Mouse (Mus musculus) bone marrow, adult 2 months (tissue): ENCODE results near the gene Nbas. TPM values are rescaled to one million over a fixed set of nuclear protein-coding genes. Genes with fewer than 3 reads are reported as not detected.

ENCODE experiments used
- H3K27ac ChIP-seq: fragments of 200-500 bp; 2 replicates; pipeline ENCODE4 v1.5.1; 2012; ENCODE audit warnings: low read depth, mild to moderate bottlenecking, control low read depth, inconsistent platforms, low read length; ENCODE audit not compliant: control insufficient read depth, poor library complexity, insufficient read depth
- H3K4me1 ChIP-seq: fragments of 200-500 bp; 2 replicates; pipeline ENCODE4 v1.6.1; 2011; ENCODE audit warnings: low read length; ENCODE audit not compliant: control insufficient read depth, insufficient read depth
- H3K4me3 ChIP-seq: fragments of 200-500 bp; replicated peaks from 2 replicates; pipeline ENCODE3; 2011; ENCODE audit warnings: mild to moderate bottlenecking, low read depth, low read length, control low read depth; ENCODE audit not compliant: control insufficient read depth
- CTCF ChIP-seq: fragments of 200-500 bp; IDR thresholded peaks from 2 replicates; pipeline ENCODE4 v1.5.1; 2011; ENCODE audit warnings: low read length, control low read depth; ENCODE audit not compliant: control insufficient read depth, insufficient read depth
- POLR2A ChIP-seq: fragments of 200-500 bp; IDR thresholded peaks from 2 replicates; pipeline ENCODE4 v1.6.1; 2011; ENCODE audit warnings: low read depth, mild to moderate bottlenecking, control low read depth, low read length, borderline replicate concordance; ENCODE audit not compliant: control insufficient read depth
- WGBS: fragments of 180-500 bp; shearing (Covaris S2); methylation state at CpG from one replicate; pipeline ENCODE4 v1.1.7; 2018; 5-methylcytosine and 5-hydroxymethylcytosine counted together
- polyA plus RNA-seq: library from polyadenylated mRNA; stranded (reverse); fragments of >200 nt; gene quantifications from 2 replicates; pipeline ENCODE4 v1.2.4, GENCODE M21; 2011; ENCODE audit warnings: low replicate concordance; ENCODE audit not compliant: missing spikeins, insufficient read depth, insufficient read length

Nbas gene
- polyA plus RNA-seq, 1 experiment, result 4.6 TPM

- Histone ChIP-seq H3K4me1 (no peaks in the 10 kb centered on the region; the same call in 1 of the 2 replicates), H3K4me3 (no peak overlapping the region), H3K27ac (no peak overlapping the region)
- 87% methylated on average over 2 of the region's 2 CpGs for WGBS
- TF ChIP-seq POLR2A (no peak), CTCF (no peak)
These were observed 205.9 kb downstream of the Nbas start for GRCm38 (mm10) chr12:13474881-13475280.

- no peak overlapping the region for H3K27ac ChIP-seq
- H3K4me3 ChIP-seq, result no peak overlapping the region
- TF ChIP-seq POLR2A (no peak), CTCF (no peak)
- no peaks in the 10 kb centered on the region; the same call in 1 of the 2 replicates for H3K4me1 ChIP-seq
- WGBS, result 90% methylated on average over 7 of the region's 7 CpGs
These were observed 210.2 kb downstream of the Nbas start for GRCm38 (mm10) chr12:13479163-13479562.

- no peak overlapping the region for H3K27ac ChIP-seq
- H3K4me3 ChIP-seq, result no peak overlapping the region
- no peaks in the 10 kb centered on the region for H3K4me1 ChIP-seq
- 94% methylated on average over 3 of the region's 3 CpGs for WGBS
- TF ChIP-seq POLR2A (no peak), CTCF (no peak)
These were observed 217.3 kb downstream of the Nbas start for GRCm38 (mm10) chr12:13486278-13486677.

DNA sequence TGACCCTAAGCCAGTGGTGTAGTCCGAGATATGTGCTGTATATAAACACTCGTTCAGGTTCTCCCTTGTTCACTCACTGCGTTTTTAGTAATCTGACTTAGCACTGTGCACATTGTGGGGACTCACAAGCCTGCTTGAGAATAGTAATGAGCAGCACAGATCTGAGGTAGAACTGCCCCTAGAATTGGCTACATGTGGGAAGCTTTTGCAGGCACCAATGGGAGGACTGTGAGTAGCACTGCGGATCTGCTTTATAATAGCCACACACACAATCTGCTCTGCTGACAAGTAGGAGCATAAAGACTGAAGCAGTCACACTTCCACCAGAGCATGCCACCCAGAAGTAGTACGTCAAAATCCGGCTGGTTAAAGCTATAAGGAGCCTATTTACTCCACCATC lies 228.3 kb downstream of the Nbas start:
- no peak for TF ChIP-seq CTCF
- TF ChIP-seq POLR2A, result no peak
- 90% methylated on average over 6 of the region's 6 CpGs for WGBS
- Histone ChIP-seq H3K4me1 (no peaks in the 10 kb centered on the region), H3K27ac (no peak overlapping the region), H3K4me3 (no peak overlapping the region)

- Histone ChIP-seq H3K4me3 (no peak overlapping the region), H3K27ac (no peak overlapping the region), H3K4me1 (no peaks in the 10 kb centered on the region)
- 89% methylated on average over 10 of the region's 10 CpGs for WGBS
- TF ChIP-seq POLR2A (no peak), CTCF (no peak)
These were observed 230.4 kb downstream of the Nbas start for GRCm38 (mm10) chr12:13499237-13499889.

DNA sequence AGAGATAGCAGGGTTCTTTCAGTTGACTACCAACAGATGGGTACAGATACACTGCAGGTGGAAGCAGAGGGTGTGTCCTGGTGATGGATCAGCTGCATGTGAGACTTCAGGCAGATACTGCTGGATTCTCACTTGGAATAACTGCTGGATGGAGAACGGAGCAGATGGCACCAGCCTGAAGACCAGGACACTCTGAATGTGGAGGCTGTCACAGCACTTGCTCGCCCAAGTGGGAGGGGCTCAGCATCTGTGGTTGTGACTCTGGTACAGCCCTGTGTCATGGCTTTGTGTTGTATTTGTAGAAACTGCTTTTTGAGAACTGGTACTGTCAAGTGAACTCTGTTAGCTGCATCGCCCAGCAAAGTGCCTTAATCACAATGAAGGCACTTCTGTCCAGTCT lies 231.3 kb downstream of the Nbas start:
- Histone ChIP-seq H3K4me1 (no peaks in the 10 kb centered on the region), H3K4me3 (no peak overlapping the region), H3K27ac (no peak overlapping the region)
- WGBS, result 94% methylated on average over 3 of the region's 3 CpGs
- TF ChIP-seq POLR2A (no peak), CTCF (no peak)

DNA sequence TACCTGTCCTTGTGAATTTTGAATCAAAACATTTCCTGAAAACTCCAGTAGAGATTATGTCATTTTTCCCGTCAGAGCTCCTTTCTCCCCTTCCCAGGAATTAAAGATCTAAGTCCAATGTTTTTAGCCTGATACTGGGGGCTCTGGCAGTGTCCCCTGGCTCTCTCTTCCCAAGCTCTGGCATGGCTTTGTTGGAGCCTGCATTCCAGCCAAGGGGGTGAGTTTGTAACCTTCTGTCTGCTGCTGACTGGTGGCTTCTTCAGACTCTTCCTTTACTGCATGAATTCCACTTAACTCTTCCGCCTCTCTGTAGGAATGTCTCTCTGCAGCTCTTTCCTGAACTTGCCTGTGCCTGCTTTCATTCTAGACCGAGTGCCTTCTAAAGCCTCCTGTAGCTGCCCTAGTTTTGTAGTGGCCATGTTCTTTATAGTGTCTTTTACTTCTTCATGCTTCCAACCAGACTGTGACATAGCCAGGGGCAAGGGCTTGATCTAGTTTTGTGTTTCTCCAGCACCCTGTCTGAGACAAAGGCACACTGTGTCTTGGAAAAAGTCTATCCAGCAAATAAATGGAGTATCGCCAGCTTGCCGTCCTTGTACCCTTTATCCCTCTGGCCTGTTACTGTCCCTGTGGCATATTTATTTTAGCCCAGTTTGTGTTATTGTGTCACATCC lies 236.0 kb downstream of the Nbas start:
- 88% methylated on average over 5 of the region's 5 CpGs for WGBS

DNA sequence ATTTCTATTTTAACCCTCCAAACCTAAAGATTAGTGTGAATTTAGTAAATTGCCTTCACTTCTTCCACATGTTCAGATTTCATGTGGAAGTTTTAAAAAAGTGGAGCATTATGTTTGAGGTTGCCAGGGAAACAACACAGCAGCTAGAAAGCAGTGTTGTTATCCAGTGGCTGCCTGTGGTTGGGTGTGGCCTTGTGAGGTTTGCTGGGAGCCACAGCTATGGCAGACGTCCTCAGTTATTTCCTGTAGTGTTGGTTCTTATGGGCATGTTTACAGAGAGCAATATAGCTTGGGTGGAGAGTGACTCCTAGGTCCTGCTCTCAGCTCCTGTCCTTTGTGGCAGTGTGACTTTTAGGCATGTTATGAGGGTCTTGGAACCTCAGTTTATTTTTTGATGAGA lies 249.1 kb downstream of the Nbas start:
- Histone ChIP-seq H3K4me1 (no peaks in the 10 kb centered on the region), H3K27ac (no peak overlapping the region), H3K4me3 (no peak overlapping the region)
- no peak for TF ChIP-seq CTCF
- no peak for TF ChIP-seq POLR2A
- 19% methylated on average over 1 of the region's 1 CpGs for WGBS

More for the DNA sequence above, 236.0 kb downstream of the Nbas start:
- Histone ChIP-seq H3K4me1 (no peaks in the 10 kb centered on the region), H3K4me3 (no peak overlapping the region), H3K27ac (no peak overlapping the region)
- no peak for TF ChIP-seq CTCF
- no peak for TF ChIP-seq POLR2A
